In the genomic region with DNA sequence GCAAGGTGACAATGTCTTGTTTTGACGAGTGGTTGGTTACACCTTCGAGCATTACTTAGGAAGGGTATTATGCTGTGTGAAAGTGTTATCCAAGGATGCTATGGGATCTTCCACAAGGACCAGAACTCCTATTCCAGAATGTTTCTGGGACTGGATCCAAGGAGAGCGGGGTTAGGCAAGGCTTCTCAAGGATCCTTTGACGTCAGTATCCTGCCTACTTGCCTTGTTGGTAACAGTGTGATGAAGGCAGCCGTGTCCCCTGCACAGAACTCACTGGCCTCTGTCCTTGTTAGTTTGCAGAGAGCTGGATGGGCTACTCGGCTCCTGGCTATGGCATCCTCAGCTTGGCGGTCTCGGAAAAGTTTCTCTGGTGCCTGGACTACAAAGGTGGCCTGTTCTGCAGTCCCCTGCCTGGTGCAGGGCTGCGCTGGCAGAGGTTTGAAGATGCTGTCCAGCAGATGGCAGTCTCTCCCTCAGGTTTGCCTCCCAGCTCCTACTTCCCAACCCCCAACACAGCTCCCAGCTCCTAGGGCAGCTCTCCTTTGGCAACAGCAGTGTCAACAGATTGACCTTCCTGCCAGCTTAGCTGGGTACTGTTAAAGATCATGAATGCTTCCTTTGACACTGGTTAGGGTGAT, we compare ENCODE assay signal across 8 mouse cellular contexts. TPM values are rescaled to one million over a fixed set of nuclear protein-coding genes. Genes with fewer than 3 reads are reported as not detected.
DNase-seq lines count a peak whose midpoint lies in the region; ATAC-seq and TF ChIP-seq lines count a peak whose summit lies in the region.

No protein-coding gene starts in this region.

- H3K36me3 ChIP-seq in hindbrain, embryonic 11.5 days (ENCODE audit: control insufficient read depth, insufficient read depth, low read length): 0 out of 2 replicates have a peak, but pooled peaks cover 3% of the 10 kb centered on the region
- peaks cover 8% of the 10 kb centered on the region for H3K36me3 ChIP-seq in lung, embryonic 16.5 days (ENCODE audit: control insufficient read depth, insufficient read depth, low read length)

- DNase-seq in Patski (ENCODE audit: low read depth, low spot score): peak; percentile 46
- DNase-seq in cerebellum, adult 9-11 months: peak; percentile 95
- peak; percentile 70 to 82 for DNase-seq in frontal cortex, postnatal 10 days (ENCODE audit: low spot score in 2 of 2)
- peak; percentile 84 for DNase-seq in hindbrain, embryonic 11.5 days (ENCODE audit: low spot score)
- DNase-seq in layer of hippocampus, adult 9-11 months: peak; percentile 90
- peak; percentile 88 for DNase-seq in retina, postnatal 1 day
- DNase-seq in thymus, postnatal 4 days: peak; percentile 72

- peak; percentile 93 for TF ChIP-seq CTCF in Patski (IDR thresholded peaks at IDR 0.05)

- no peak overlapping the region for H3K4me2 ChIP-seq in hindbrain, embryonic 11.5 days (replicated peaks; ENCODE audit: low read depth, low read length)
- no peak overlapping the region for H3K4me2 ChIP-seq in lung, embryonic 16.5 days (ENCODE audit: low read depth, low read length)

- no peaks in the 10 kb centered on the region for H3K9me3 ChIP-seq in hindbrain, embryonic 11.5 days (ENCODE audit: control insufficient read depth, low read length)
- no peaks in the 10 kb centered on the region for H3K9me3 ChIP-seq in lung, embryonic 16.5 days (ENCODE audit: control insufficient read depth, low read length)

- H3K27me3 ChIP-seq in Patski: no peaks in the 10 kb centered on the region
- no peaks in the 10 kb centered on the region for H3K27me3 ChIP-seq in hindbrain, embryonic 11.5 days (ENCODE audit: control insufficient read depth, insufficient read depth, low read length)
- H3K27me3 ChIP-seq in lung, embryonic 16.5 days (ENCODE audit: control insufficient read depth, insufficient read depth, low read depth, low read length): no peaks in the 10 kb centered on the region

- WGBS in hindbrain, embryonic 11.5 days: 60% methylated on average over 9 of the region's 9 CpGs
- 55% methylated on average over 9 of the region's 9 CpGs for WGBS in lung, embryonic 16.5 days

- no peaks in the 10 kb centered on the region for H3K4me1 ChIP-seq in hindbrain, embryonic 11.5 days (replicated peaks; ENCODE audit: control insufficient read depth, insufficient read depth, low read length)
- H3K4me1 ChIP-seq in lung, embryonic 16.5 days (replicated peaks; ENCODE audit: control insufficient read depth, insufficient read depth, low read length): no peaks in the 10 kb centered on the region

- no peak overlapping the region for H3K27ac ChIP-seq in hindbrain, embryonic 11.5 days (ENCODE audit: low read depth, low read length)
- H3K27ac ChIP-seq in lung, embryonic 16.5 days (ENCODE audit: low read length): no peak overlapping the region

- ATAC-seq in Patski: peak; percentile 60
- ATAC-seq in hindbrain, embryonic 11.5 days (ENCODE audit: low FRiP score): peak; percentile 54; the same call in 1 of the 2 replicates
- peak; percentile 93 for ATAC-seq in lung, embryonic 16.5 days (ENCODE audit: low read depth)

- H3K9ac ChIP-seq in hindbrain, embryonic 11.5 days (ENCODE audit: low read depth, low read length): no peak overlapping the region
- H3K9ac ChIP-seq in lung, embryonic 16.5 days (ENCODE audit: low read length): no peak overlapping the region

- H3K4me3 ChIP-seq in hindbrain, embryonic 11.5 days (ENCODE audit: low read depth, low read length): no peak overlapping the region
- H3K4me3 ChIP-seq in lung, embryonic 16.5 days (ENCODE audit: low read length): no peak overlapping the region

- CTCF ChIA-PET in Patski (lab: Charles Lee): interaction anchor here (1.0 to 3.7 kb wide), 10 partner anchors 8 to 63 kb away, joined by 3 to 38 read pairs (median 6); a partner anchor contains a TSS

- in situ Hi-C loops in Patski (cut with MboI; ENCODE audit: low pct_unique_long_range_greater_than_20kb): loop anchor here (5.0 to 10.0 kb wide), 2 partner anchors 56 to 189 kb away; no protein-coding TSS in a partner anchor

- POLR2A ChIA-PET in Patski (lab: Charles Lee): interaction anchor here (0.6 to 1.0 kb wide), 2 partner anchors 50 kb away, joined by 3 read pairs; no protein-coding TSS in a partner anchor

RNA-seq across cellular contexts. Expression of a gene that starts 42.7 kb away (rescaled TPM):
- polyA plus RNA-seq in Patski (2021): 9.9 TPM
- 9.6 and 12.1 TPM in 2 replicates for polyA plus RNA-seq in hindbrain, embryonic 11.5 days (2014; fragmentation: Nextera tagmentation; extraction: Ambion mirVana)
- polyA plus RNA-seq in lung, embryonic 16.5 days (2015; fragmentation: Nextera tagmentation; extraction: Ambion mirVana): 11.8 and 13.6 TPM in 2 replicates

RNA-seq across cellular contexts. Expression of a gene that starts 47.0 kb away (rescaled TPM):
- 7.4 TPM for polyA plus RNA-seq in Patski (2021)
- polyA plus RNA-seq in hindbrain, embryonic 11.5 days (2014; fragmentation: Nextera tagmentation; extraction: Ambion mirVana): 4.1 and 4.3 TPM in 2 replicates
- polyA plus RNA-seq in lung, embryonic 16.5 days (2015; fragmentation: Nextera tagmentation; extraction: Ambion mirVana): 3.7 and 3.9 TPM in 2 replicates

RNA-seq across cellular contexts. Expression of a gene that starts 47.2 kb away (rescaled TPM):
- polyA plus RNA-seq in Patski (2021): 33.0 TPM
- 79.4 and 82.1 TPM in 2 replicates for polyA plus RNA-seq in hindbrain, embryonic 11.5 days (2014; fragmentation: Nextera tagmentation; extraction: Ambion mirVana)
- 72.2 and 75.3 TPM in 2 replicates for polyA plus RNA-seq in lung, embryonic 16.5 days (2015; fragmentation: Nextera tagmentation; extraction: Ambion mirVana)
